Mouse (Mus musculus): ENCODE data around the gene Acox3. TPM values are rescaled to one million over a fixed set of nuclear protein-coding genes. Genes with fewer than 3 reads are reported as not detected.

The Acox3 gene
- total RNA-seq, 2 experiments from 2014 or later: 64.0 TPM

DNA sequence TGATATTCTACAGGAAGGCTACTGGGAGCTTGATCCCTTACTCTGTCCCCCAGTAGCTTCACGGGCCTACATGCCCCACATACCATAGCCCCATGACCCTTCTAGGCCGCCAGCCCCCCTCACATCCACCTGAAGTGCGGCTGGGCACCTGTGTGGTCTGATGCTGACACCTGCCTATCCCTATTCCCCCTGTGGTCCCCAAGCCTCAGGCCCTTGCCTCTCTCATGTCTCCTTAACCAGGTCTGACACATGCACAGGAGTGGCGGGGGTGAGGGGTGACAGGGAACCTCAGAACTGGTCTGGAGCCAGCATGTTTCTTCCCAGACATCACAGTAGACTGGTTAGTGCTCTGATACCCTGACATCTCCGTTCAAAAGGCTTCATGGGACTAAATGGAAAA is 25.7 kb downstream of the Acox3 start:
- ATAC-seq (ENCODE audit: poor library complexity, severe bottlenecking): no peak

DNA sequence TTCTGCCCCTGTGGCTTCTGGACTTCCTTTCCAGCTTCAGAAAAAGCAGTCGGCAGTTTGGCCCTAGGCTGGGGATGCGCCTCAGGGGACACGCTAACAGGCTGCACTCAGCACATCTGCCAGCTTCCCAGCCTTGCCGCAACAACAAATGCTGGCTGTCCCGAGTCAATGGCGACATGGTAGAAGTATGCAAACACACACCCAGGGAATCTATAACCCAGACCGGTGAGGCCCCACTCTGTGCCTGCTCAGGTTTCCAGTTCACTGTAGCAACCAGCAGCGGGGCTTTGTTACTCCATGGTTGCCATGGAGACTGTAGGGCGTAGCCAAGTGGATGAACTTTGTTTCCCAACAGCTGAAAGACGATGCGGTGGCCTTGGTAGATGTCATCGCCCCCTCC is 26.5 kb downstream of the Acox3 start:
- no peak for ATAC-seq (ENCODE audit: poor library complexity, severe bottlenecking)

DNA sequence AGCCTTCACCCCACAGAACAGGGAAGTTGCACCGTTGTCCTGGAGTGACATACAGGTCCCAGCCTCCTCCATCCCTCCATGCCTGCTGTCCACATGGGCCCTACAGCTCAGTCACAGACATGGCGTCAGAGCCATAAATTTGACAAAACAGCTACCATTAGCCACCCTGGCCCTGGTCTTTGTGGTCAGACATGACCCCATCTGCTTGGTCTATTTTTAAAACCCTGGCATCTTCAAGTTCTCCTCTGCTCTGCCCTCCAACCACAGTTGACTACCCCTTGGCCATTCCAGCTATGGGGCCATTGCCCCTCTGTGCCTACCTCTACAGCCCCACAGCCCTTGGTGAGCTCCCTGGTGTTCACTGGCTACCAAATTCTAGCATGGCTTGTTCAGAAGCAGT is 27.1 kb downstream of the Acox3 start:
- no peak for ATAC-seq (ENCODE audit: poor library complexity, severe bottlenecking)

DNA sequence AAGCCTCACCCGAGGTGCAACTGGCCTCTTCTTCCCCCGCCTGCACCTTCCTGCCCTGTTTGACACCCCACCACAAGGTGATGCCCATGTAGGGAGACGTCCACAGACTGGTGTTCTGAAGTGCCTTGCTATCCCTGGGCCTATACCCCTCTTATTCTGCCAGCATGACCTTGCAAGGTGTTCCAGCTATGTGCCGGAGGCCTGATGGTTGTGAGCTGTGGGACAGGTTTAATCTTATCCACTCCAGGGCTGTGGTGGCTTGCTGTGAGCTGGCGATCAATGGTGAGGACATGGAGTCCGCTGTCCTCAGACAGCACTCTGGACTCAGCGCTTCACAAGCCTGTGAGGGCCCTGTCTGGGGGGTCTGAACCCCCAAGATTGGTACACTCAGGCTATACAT is 27.5 kb downstream of the Acox3 start:
- ATAC-seq (ENCODE audit: poor library complexity, severe bottlenecking): no peak

DNA sequence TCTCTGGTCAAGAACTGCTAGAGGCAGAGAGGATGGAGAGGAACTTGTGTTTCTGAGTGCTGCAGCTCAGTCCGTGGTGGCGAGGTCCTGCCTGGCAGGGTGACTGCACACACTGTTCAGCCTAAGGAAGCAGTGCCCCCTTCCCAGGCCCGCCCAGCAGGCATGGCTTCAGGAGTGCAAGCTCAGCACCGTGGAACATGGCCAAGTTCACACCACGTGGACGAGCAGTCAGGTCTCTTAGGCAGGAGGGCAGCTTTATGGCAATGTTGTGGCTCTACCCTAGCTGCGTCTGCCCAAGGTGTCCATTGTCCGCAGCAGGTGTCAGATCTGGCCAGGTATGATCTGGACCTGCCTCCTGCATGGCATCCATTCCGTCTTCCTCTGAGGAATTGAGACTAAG is 28.3 kb downstream of the Acox3 start:
- ATAC-seq (ENCODE audit: poor library complexity, severe bottlenecking): no peak

DNA sequence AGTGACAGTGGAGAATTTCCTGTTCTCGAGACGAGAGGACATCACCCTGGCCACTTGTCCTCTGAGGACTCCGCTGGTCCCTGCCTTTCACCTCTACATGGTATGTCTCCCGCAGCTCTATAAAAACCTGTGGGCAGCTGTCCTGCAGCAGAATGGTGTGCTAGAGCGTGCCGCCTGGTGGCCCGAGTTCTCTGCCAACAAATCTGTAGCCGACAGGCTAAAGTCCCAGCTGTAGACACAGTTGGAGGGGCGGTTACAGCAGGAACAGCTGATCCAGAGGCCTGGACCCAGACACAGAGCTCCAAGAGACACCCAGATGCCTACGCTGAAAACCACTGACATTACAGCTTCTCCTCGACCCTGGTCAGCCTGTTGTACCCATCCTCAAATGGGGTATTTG is 29.1 kb downstream of the Acox3 start:
- ATAC-seq (ENCODE audit: poor library complexity, severe bottlenecking): no peak

DNA sequence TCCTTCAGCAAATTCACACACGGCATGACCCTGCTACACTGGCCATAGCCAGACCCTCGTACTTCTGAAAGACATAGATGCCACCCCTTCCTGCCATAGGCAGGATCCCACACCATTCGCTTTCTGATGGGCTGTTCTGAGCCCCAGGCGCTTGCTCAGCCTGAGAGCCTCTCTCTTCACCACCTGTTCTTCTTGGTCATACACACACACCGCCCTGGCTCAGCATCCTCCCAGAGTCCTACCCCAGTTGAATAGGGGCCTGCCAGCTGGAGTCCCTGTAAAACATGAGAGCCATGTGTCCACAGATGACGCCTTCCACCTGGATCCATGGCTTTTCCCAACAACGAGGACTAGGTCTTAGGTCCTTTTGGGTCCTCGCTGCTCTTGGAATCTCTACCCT is 29.9 kb downstream of the Acox3 start:
- ATAC-seq (ENCODE audit: poor library complexity, severe bottlenecking): no peak

DNA sequence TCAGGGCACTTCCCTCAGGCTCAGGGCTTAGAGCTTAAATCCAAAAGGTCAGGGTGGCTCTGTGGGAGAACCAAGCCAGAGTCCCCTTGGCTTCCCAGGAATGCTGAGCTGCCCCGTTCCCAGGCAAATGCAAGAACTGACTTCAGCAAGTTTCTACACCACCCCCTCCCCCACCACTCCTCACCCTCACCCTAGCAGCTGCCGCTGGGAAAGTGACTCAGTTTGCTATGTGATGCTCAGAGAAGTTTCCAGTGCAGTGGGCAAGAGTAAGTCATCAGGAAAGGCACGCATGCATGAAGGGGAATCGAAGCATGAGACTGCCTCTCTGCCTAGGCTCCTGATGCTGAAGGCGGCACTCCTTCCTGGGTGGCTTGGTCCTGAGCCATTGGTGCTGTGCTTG is 34.1 kb downstream of the Acox3 start:
- no peak for ATAC-seq (ENCODE audit: poor library complexity, severe bottlenecking)

DNA sequence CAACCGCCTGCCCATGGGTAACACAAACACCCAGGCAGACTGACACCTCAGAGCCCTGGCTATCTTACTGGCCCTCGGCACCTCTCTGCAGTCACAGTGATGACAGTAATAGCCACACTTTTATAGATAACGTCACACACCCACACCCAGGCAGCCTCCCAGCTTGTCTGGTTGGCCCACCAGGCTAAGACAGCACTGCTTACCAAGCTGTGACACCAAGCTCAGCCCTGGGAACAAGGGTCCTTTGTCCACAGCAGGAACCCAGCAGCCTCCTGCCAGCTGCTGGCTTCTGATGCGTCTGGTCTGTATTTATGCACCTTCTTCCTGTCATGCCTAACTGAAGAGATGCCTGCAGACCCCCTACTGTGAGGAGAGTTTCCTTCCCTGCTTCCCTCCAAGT is 38.3 kb downstream of the Acox3 start:
- no peak for ATAC-seq (ENCODE audit: poor library complexity, severe bottlenecking)

DNA sequence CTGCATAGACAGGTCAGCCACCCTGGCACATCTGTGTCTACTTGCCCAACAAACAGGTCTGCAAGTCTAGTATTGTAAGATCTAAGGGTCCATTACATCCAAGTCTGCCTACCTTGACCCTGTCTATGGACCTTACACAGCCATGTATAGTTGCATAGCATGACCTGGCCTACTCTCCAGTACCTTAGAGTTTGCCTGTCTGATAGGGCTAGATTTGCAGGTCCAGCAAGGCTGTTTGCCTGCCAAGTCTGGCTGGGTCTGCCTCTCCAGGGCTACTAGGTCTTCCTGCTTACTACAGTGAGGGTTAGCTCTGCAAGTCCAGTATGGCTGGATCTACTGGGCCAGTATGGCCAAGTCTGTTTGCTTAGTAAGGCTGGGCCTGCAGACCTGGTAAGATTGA is 41.0 kb downstream of the Acox3 start:
- no peak for ATAC-seq (ENCODE audit: poor library complexity, severe bottlenecking)

DNA sequence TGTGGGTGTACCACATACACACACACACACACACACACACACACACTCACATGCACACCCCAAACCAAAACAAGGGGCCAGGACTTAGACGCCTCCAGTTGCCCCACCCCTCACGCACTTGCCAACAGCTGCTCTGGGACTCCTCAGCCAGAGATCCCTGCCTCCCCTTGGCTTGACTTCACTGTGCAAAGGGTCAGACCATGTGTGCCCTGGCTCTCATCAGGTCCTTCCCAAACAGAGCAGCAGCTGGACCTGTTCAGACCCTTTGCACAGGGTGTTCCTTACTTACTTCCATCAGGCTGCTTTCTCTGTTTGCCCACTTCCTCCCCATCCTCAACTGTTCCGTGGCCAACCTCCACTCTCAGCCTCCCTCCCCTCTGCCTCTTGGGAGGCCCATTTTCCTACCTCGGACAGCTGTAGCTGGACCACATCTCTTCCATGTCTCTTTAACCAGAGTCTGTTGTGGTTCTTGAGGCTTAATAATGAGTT is 42.0 kb downstream of the Acox3 start:
- ATAC-seq (ENCODE audit: poor library complexity, severe bottlenecking): no peak

DNA sequence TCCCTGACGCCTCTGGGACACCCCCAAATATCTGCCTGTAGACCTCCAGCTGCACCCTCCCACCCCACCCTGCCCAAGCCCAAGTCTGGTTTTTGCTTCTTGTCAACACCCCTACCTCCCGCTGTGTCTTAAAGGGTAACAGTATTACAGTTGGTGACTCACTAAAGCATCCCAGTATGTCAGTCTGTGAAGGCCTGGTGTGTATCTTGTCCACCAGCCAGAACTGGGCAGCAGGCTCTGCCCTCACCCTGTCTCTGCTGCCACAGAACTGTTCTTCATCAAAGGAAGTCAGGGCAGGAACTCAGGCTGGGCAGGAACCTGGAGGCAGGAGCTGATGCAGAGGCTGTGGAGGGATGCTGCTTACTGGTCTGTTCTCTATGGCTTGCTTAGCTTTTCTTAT is 43.6 kb downstream of the Acox3 start:
- no peak for ATAC-seq (ENCODE audit: poor library complexity, severe bottlenecking)

DNA sequence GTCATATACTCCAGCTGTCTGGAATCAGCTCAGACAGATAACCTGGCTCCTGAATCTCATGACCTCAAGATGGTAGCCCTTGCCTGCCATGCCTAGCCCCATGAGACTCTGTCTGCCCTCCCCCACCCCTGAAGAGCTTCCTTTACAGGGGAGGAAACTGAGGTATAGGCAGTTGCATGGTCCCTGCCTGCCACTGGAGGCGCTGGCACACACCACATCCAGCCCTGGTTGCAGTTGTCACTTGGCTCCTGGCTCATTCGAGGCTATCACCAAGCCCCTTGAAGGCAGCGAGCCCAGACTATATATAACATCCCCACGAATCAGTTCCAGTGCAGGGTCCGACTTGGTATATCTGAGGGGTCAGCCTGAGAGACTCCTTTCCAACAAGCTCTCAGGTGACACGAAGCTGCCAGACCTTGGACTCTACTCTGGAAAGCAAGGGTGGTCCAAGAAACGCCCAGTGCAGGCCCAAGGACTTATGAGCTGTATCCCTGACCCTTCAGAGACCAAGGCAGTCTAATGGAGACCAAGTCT is 44.5 kb downstream of the Acox3 start:
- ATAC-seq (ENCODE audit: poor library complexity, severe bottlenecking): no peak

DNA sequence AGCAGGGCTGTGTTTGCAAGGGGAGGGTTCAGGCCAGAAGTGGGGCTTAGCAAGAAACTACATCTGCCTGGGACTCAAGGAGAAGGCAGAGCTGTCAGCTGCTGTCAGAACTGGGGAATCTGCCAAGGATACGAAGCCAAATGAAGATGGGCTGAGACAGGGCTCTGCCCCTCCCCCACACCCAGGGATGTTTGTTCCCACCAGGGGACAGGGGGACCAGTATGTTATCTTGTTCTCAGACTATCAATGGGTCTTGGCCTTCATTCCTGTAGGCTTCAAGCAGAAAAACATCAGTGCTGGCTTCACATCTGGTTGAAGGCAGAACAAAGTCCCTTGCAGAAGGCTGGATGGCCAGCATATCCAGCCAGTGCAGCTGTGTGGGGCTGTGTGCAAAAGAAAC is 45.8 kb downstream of the Acox3 start:
- no peak for ATAC-seq (ENCODE audit: poor library complexity, severe bottlenecking)

DNA sequence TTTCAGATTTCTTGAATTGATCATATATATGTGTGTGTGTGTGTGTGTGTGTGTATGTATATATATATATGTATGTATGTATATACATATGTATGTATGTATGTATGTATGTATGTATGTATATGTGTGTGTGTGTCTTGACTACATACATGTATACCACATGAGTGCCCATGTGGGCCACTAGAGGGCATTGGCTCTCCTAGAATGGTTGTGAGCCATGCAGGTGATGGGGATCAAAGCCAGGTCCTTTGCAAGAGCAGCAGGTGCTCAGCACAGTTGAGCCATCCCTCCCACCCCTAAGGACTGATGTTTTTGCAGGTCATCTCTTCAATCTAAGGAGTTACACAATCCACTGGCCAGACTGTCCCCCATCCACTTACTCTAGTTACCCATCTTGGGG is 46.5 kb downstream of the Acox3 start:
- ATAC-seq (ENCODE audit: poor library complexity, severe bottlenecking): no peak

DNA sequence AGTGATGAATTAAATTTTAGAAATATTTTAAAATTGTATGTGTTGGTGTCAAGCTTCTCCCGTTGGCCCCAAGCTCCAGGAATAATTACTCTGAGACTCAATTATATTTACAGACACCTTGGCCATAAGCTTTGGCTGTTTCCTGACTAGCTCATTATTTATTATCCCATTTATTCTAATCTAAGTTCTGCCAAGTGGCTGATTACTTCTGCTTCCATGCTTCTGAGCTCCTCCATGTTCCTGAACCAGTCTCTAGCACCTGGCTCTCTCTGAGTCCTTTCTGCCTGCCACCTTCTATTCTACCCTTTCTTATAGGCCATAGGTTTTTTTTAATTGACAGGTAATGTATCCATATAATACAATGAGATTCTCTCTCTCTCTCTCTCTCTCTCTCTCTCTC is 47.9 kb downstream of the Acox3 start:
- ATAC-seq (ENCODE audit: poor library complexity, severe bottlenecking): no peak

DNA sequence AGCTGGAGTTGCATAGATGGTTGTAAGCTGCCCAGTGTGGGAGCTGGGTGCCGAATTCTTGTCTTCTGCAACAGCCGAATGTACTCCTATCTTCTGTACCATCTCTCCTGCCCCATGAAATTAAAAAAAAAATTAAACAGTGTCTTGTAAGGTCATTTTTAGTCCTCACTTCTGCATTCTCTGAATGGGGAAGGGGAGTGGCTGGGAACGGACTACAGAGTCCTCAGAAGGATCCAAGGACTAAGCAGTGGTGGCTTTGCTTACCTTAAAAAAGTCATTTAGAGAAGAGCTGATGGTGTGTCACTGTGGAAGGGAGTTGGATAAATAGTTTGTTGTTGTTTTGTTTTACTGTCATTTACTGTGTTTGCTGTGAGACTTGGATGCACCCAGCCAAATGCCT is 48.4 kb downstream of the Acox3 start:
- ATAC-seq (ENCODE audit: poor library complexity, severe bottlenecking): peak; percentile 59

DNA sequence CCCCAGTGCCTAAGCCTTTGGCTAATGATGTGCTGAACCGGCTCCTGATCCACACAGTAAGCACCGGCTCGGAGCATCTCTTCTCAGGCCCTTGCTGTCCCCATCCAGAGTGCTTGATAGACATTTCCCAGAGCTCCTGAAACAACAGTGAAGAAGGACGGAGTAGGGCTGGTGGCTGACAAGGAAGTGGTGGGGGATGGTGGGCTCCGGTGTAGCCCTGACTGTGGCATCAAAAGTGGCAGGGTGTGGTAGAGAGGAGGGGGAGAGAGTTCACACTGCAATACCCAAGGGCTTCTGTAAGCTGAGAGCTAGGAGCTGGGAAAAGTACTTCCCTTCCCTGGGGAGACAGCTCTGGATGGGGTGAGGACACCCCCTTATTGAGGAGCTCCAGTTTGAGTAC is 48.9 kb downstream of the Acox3 start:
- ATAC-seq (ENCODE audit: poor library complexity, severe bottlenecking): no peak

DNA sequence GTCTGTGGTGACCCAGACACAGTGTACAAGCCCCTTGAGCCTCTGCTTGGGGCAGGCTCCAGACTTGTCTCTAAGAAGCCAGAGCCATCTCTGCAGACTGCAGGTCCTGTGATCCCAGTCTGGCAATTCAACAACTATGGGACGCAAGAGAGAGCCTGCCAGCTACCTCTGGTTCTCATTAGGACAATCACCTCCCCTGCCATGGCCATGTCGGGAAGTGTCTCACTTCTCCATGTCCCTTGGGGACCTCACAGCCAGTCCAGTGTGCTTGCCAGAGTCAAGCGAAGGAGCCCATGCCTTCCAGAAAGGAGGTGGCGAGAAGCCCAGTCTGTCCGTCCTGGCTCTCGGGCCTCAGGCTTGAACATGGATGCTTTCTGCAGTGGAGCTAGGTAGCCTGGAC is 50.0 kb downstream of the Acox3 start:
- no peak for ATAC-seq (ENCODE audit: poor library complexity, severe bottlenecking)

DNA sequence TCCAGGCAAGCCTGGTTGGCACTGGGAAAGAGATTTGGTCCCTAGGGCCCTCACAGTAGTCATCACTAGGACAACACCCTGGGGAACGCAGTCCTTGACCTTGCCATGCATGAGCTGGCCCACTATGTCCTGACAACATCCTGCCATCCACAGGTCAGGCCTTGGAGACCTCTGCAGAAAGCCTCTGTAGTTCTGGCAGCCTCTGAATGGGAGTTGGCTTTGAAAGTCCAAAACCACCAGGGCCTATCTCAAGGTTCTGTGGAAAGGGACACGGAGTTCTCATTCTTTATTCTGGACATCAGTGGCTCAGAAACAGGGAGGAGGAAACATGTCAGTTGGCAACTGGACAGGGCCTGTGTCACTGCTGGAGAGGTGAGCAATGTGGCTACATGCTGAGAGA is 53.2 kb downstream of the Acox3 start:
- ATAC-seq (ENCODE audit: poor library complexity, severe bottlenecking): no peak

DNA sequence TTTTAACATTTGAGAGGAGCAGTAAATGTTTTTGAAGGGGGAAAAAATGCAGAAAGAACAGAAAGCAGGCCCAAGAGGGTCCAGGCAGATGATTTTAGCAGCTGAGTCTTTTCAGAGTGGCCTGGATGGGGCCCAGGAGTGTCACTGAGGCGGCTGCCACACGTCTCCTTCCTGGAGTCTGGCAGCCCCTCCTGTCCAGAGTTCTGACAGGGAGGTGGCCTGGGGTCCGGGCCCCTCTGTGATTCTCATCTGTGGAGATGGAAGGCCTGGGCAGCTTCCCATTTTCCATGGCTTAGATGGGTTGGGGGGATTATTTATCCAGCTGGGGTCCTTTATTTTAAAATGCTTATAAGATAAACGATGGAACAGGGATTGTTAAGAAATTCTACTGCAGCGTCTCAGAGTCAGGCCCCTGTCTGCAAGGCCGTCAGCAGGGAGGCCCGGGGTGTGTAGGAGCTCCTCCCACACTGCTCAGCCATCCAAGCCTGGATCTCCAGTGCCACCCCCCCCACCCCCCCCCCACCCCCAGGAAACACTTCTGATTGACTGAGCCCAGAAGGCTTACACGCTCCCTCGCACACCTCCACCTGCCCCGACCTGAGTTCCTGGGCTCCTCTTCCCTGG is 59.2 kb downstream of the Acox3 start:
- ATAC-seq (ENCODE audit: poor library complexity, severe bottlenecking): no peak

DNA sequence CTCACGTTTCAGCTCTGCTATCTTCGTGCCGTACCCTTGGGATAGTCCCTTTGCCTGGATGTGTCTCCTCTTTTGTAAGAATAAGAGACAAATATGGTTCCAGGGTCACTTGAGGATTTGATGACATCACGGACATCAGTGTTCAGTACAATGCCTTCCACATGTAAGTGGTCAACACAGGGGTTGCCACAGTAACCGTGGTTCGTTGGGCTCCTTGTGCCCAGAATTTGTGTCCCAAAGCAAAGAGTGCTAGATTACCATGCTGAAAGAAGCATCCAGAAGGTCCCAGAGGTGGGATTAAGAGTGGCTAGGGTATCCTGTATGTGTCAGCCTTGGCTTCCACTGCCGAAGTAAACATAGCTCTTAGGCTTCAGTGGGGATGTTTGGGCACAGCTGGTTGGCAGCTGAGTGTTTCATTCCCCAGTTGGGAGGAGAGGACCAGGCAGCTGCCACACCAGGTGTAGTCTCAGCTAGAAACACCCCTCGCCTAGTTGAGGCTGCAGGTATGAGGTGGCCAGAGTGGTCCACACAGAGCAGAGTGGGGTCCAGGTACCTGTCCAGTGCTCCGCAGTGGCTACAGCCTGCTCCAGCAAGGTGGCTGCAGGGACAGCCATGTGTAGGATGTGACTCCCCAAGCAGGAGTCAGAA is 60.7 kb downstream of the Acox3 start:
- no peak for ATAC-seq (ENCODE audit: poor library complexity, severe bottlenecking)

DNA sequence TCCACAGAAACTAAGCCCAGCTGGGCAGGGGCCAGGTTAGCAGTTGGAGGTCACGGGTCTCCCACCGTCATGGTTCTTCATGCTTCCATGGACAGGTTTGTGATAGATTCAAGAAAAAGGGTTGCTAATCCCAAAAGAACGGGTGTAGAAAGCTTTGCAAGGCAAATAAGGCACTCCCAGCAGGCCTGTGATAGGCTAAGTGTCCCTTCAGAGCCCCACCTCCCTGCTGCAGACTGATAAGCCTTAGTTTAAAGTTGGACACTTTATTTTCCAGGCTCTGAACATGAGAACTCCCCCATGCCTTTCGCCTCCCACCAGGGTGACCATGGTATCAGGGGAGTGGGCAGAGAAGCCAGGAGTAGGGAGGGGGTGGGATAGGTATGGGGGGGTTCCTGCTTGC is 61.2 kb downstream of the Acox3 start:
- no peak for ATAC-seq (ENCODE audit: poor library complexity, severe bottlenecking)
